Mouse (Mus musculus): Measurements from ENCODE around the gene Rps5. TPM values are rescaled to one million over a fixed set of nuclear protein-coding genes. Genes with fewer than 3 reads are reported as not detected.

The Rps5 gene
- polyA plus RNA-seq, 1 experiment: 2,617 TPM

Other genes starting within 250 kb of the Rps5 start
- gene Vmn2r55, start 237.3 kb upstream of the Rps5 start, polyA plus RNA-seq (2012; rRNA removed): not detected in 2 replicates
- gene Vmn2r56, start 187.3 kb upstream of the Rps5 start, polyA plus RNA-seq (2012; rRNA removed): not detected in 2 replicates
- gene Zscan18, start 118.7 kb upstream of the Rps5 start, polyA plus RNA-seq (2012; rRNA removed): 0.38 and 0.52 TPM in 2 replicates
- gene Zfp329, start 103.4 kb upstream of the Rps5 start, polyA plus RNA-seq (2012; rRNA removed): 0.87 and 1.3 TPM in 2 replicates
- 6.0 and 10.3 TPM in 2 replicates for gene Zfp110, start 87.5 kb upstream of the Rps5 start, polyA plus RNA-seq (2012; rRNA removed)
- gene Zfp128, start 41.1 kb upstream of the Rps5 start, polyA plus RNA-seq (2012; rRNA removed): 0.33 and 0.51 TPM in 2 replicates
- gene Zscan22, start 24.5 kb upstream of the Rps5 start, polyA plus RNA-seq (2012; rRNA removed): 6.8 and 7.5 TPM in 2 replicates
- gene Rnf225, start 5.1 kb downstream of the Rps5 start, polyA plus RNA-seq (2012; rRNA removed): 0.20 and 0.27 TPM in 2 replicates
- gene Zfp324, start 43.5 kb downstream of the Rps5 start, polyA plus RNA-seq (2012; rRNA removed): 3.9 and 5.2 TPM in 2 replicates
- 2.5 and 3.4 TPM in 2 replicates for gene Zfp446, start 55.6 kb downstream of the Rps5 start, polyA plus RNA-seq (2012; rRNA removed)
- gene Slc27a5, start 75.9 kb downstream of the Rps5 start, polyA plus RNA-seq (2012; rRNA removed): 0.09 and 0.23 TPM in 2 replicates
- 230 and 300 TPM in 2 replicates for gene Trim28, start 76.8 kb downstream of the Rps5 start, polyA plus RNA-seq (2012; rRNA removed)
- gene Zbtb45, start 87.7 kb downstream of the Rps5 start, polyA plus RNA-seq (2012; rRNA removed): 16.0 and 18.3 TPM in 2 replicates
- 128 and 132 TPM in 2 replicates for gene Chmp2a, start 112.5 kb downstream of the Rps5 start, polyA plus RNA-seq (2012; rRNA removed)
- gene Ube2m, start 116.0 kb downstream of the Rps5 start, polyA plus RNA-seq (2012; rRNA removed): 188 and 202 TPM in 2 replicates
- gene Mzf1, start 132.5 kb downstream of the Rps5 start, polyA plus RNA-seq (2012; rRNA removed): 0.66 and 0.80 TPM in 2 replicates
- gene Vmn1r85, start 172.9 kb downstream of the Rps5 start, polyA plus RNA-seq (2012; rRNA removed): not detected in 2 replicates
- gene Vmn1r86, start 197.6 kb downstream of the Rps5 start, polyA plus RNA-seq (2012; rRNA removed): not detected in 2 replicates
- gene Vmn1r87, start 217.9 kb downstream of the Rps5 start, polyA plus RNA-seq (2012; rRNA removed): not detected in 2 replicates
- not detected in 2 replicates for gene Vmn1r88, start 237.3 kb downstream of the Rps5 start, polyA plus RNA-seq (2012; rRNA removed)

All from large intestine, adult 2 months (tissue).